Mouse (Mus musculus) intestine, embryonic 14.5 days (tissue): ENCODE measurements around the gene Pde10a. TPM values are rescaled to one million over a fixed set of nuclear protein-coding genes. Genes with fewer than 3 reads are reported as not detected.

Experiments used
- ATAC-seq: fragments of 200-750 bp; cut with Nextera tagmentation; replicated peaks from 2 replicates; pipeline ENCODE4 v1.8.0; 2017; ENCODE audit warnings: low read depth, moderate number of reproducible peaks, moderate TSS enrichment, moderate library complexity; ENCODE audit not compliant: low FRiP score, low TSS enrichment
- DNase-seq: peaks from one replicate; pipeline ENCODE4 v3.0.0-alpha.2; 2018; ENCODE audit warnings: low spot score
- H3K27ac ChIP-seq: fragments of 300-500 bp; sonication (generic); 2 replicates; pipeline ENCODE4 v1.5.1; 2014; ENCODE audit warnings: low read depth, mild to moderate bottlenecking, control low read depth
- H3K27me3 ChIP-seq: fragments of 300-500 bp; sonication (generic); replicated peaks from 2 replicates; pipeline ENCODE4 v1.6.1; 2014; ENCODE audit warnings: low read length, control low read depth; ENCODE audit not compliant: control insufficient read depth, insufficient read depth
- H3K36me3 ChIP-seq: fragments of 300-500 bp; sonication (generic); 2 replicates; pipeline ENCODE4 v1.6.1; 2014; ENCODE audit warnings: low read length, control low read depth; ENCODE audit not compliant: control insufficient read depth, insufficient read depth
- H3K4me1 ChIP-seq: fragments of 300-500 bp; sonication (generic); replicated peaks from 2 replicates; pipeline ENCODE4 v1.6.1; 2014; ENCODE audit warnings: low read length, control low read depth, mixed read lengths; ENCODE audit not compliant: control insufficient read depth, insufficient read depth
- H3K4me2 ChIP-seq: fragments of 300-500 bp; sonication (generic); 2 replicates; pipeline ENCODE4 v1.6.1; 2014; ENCODE audit warnings: low read length
- H3K4me3 ChIP-seq: fragments of 300-500 bp; sonication (generic); 2 replicates; pipeline ENCODE4 v1.5.1; 2014; ENCODE audit warnings: low read depth, low read length, control low read depth, mixed read lengths
- H3K9ac ChIP-seq: fragments of 300-500 bp; sonication (generic); 2 replicates; pipeline ENCODE4 v1.6.1; 2014; ENCODE audit warnings: mild to moderate bottlenecking, low read length
- H3K9me3 ChIP-seq: fragments of 300-500 bp; sonication (generic); 2 replicates; pipeline ENCODE4 v1.6.1; 2016; ENCODE audit warnings: low read length, control low read depth; ENCODE audit not compliant: control insufficient read depth
- WGBS: fragments of 180-500 bp; shearing (Covaris S2); extraction: QIAGEN DNeasy Blood & Tissue Kit; methylation state at CpG from one replicate; pipeline ENCODE4 v1.1.7; 2014; 5-methylcytosine and 5-hydroxymethylcytosine counted together
- polyA plus RNA-seq: library from polyadenylated mRNA; unstranded; fragments of >200 nt; fragmentation: Nextera tagmentation; extraction: Ambion mirVana; gene quantifications from 2 replicates; pipeline ENCODE4 v1.2.1, GENCODE M21; 2014

Gene Pde10a
- polyA plus RNA-seq, 1 experiment from 2014 or later: 1.4 TPM

GRCm38 (mm10) chr17:8580360-8580759 lies 55.2 kb downstream of the Pde10a start:
- Histone ChIP-seq H3K36me3 (no peaks in the 10 kb centered on the region), H3K27me3 (no peaks in the 10 kb centered on the region), H3K4me2 (no peak overlapping the region), H3K27ac (no peak overlapping the region), H3K4me1 (no peaks in the 10 kb centered on the region), H3K9me3 (no peaks in the 10 kb centered on the region), H3K4me3 (no peak overlapping the region), H3K9ac (no peak overlapping the region)
- no peak for ATAC-seq
- 68% methylated on average over 3 of the region's 3 CpGs for WGBS
- no peak for DNase-seq

DNA sequence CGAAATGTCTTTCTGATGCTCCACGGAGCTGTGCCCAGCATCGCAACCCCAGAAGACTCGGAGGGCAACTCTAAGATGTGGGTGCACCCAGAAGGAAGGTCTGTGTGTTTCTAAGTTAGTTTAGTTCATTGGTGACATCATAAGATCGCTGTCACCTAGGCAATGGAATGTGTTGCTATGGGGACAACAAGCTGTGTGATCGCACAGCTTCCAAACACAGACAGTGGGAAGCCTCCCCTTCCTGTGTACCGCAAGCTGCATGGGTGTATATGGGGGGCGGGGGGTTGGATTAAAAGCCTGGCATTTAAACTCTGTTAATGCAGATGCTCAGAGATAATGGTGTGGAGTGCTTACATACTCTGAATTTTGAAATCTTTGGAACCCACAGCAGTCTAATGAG lies 56.4 kb downstream of the Pde10a start:
- no peak for ATAC-seq

GRCm38 (mm10) chr17:8592427-8593277 lies 67.5 kb downstream of the Pde10a start:
- ATAC-seq (peak; percentile 47; the same call in 1 of the 2 replicates), DNase-seq (peak; percentile 89)
- no peak overlapping the region for H3K27ac ChIP-seq
- peak overlapping the region; percentile 40 for H3K4me2 ChIP-seq
- H3K4me3 ChIP-seq: no peak overlapping the region
- 14% methylated on average over 22 of the region's 22 CpGs for WGBS
- no peaks in the 10 kb centered on the region; the same call in 1 of the 2 replicates for H3K27me3 ChIP-seq
- H3K9me3 ChIP-seq: no peaks in the 10 kb centered on the region
- H3K36me3 ChIP-seq: no peaks in the 10 kb centered on the region
- no peak overlapping the region for H3K9ac ChIP-seq
- no peaks in the 10 kb centered on the region for H3K4me1 ChIP-seq

More for the DNA sequence above, 56.4 kb downstream of the Pde10a start:
- 75% methylated on average over 8 of the region's 8 CpGs for WGBS
- no peak overlapping the region for H3K9ac ChIP-seq
- no peaks in the 10 kb centered on the region for H3K4me1 ChIP-seq
- no peaks in the 10 kb centered on the region for H3K36me3 ChIP-seq
- DNase-seq: no peak
- no peak overlapping the region for H3K4me3 ChIP-seq
- H3K4me2 ChIP-seq: no peak overlapping the region
- H3K27me3 ChIP-seq: no peaks in the 10 kb centered on the region
- no peak overlapping the region for H3K27ac ChIP-seq
- no peaks in the 10 kb centered on the region for H3K9me3 ChIP-seq

DNA sequence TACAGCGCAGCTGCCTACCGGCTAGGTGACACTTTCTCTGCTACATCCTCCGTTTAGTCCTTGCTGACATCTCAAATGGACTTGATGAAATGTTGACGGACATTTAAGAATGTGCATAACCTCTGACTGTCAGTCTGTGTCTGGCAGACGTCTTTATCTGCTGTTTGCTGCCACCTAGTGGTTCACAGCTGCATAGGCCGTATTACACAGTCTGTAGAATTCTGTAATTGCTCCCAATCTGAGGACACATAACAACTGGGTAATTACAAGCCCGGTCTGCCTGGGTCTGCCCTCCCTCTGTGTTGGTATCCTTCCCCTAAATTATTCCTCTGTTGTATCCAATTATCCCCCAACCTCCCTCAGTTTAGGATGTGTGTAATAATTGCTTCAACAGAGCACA lies 72.6 kb downstream of the Pde10a start:
- Histone ChIP-seq H3K36me3 (no peaks in the 10 kb centered on the region), H3K27ac (no peak overlapping the region), H3K4me2 (no peak overlapping the region), H3K4me1 (no peaks in the 10 kb centered on the region), H3K9ac (no peak overlapping the region), H3K27me3 (no peaks in the 10 kb centered on the region; the same call in 1 of the 2 replicates), H3K9me3 (no peaks in the 10 kb centered on the region), H3K4me3 (no peak overlapping the region)
- DNase-seq: peak; percentile 79
- 9% methylated on average over 7 of the region's 7 CpGs for whole genome bisulfite sequencing
- no peak for ATAC-seq

GRCm38 (mm10) chr17:8602976-8603375 lies 77.8 kb downstream of the Pde10a start:
- Histone ChIP-seq H3K4me3 (no peak overlapping the region), H3K27ac (no peak overlapping the region), H3K9ac (no peak overlapping the region), H3K9me3 (no peaks in the 10 kb centered on the region), H3K36me3 (no peaks in the 10 kb centered on the region), H3K4me1 (no peaks in the 10 kb centered on the region), H3K27me3 (no peaks in the 10 kb centered on the region), H3K4me2 (no peak overlapping the region)
- ATAC-seq (no peak), DNase-seq (no peak)
- WGBS: 90% methylated on average over 3 of the region's 3 CpGs

DNA sequence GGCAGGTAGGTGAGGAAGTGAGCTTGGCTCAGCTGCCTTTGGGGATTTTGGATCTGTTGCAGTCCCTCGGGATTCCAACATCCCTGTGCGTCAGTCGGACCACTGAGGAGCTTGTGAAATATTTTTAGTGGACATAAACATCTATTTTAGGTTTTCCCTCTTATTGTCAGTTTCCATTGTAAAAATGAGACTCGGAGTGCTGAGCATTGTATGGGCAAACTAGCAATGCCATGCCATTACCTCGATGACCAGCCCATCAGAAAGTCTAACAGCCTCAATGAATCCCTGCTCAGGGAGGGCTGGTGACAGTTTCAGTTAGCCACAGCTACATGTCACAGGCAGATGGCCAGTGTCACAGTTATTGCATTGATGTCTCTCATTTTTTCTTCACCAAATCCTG lies 80.7 kb downstream of the Pde10a start:
- Histone ChIP-seq H3K27me3 (no peaks in the 10 kb centered on the region), H3K9ac (no peak overlapping the region), H3K9me3 (no peaks in the 10 kb centered on the region), H3K4me1 (no peaks in the 10 kb centered on the region), H3K36me3 (no peaks in the 10 kb centered on the region), H3K27ac (no peak overlapping the region), H3K4me2 (no peak overlapping the region), H3K4me3 (no peak overlapping the region)
- ATAC-seq (no peak), DNase-seq (no peak)
- 81% methylated on average over 5 of the region's 5 CpGs for WGBS

- ATAC-seq: no peak
- no peak overlapping the region for H3K4me3 ChIP-seq
- H3K27me3 ChIP-seq: no peaks in the 10 kb centered on the region
- WGBS: 69% methylated on average over 3 of the region's 3 CpGs
- no peaks in the 10 kb centered on the region for H3K9me3 ChIP-seq
- H3K27ac ChIP-seq: no peak overlapping the region
- H3K4me2 ChIP-seq: no peak overlapping the region
- DNase-seq: no peak
- H3K9ac ChIP-seq: no peak overlapping the region
- no peaks in the 10 kb centered on the region for H3K36me3 ChIP-seq
- no peaks in the 10 kb centered on the region for H3K4me1 ChIP-seq
These were observed 81.5 kb downstream of the Pde10a start for GRCm38 (mm10) chr17:8606695-8607094.

DNA sequence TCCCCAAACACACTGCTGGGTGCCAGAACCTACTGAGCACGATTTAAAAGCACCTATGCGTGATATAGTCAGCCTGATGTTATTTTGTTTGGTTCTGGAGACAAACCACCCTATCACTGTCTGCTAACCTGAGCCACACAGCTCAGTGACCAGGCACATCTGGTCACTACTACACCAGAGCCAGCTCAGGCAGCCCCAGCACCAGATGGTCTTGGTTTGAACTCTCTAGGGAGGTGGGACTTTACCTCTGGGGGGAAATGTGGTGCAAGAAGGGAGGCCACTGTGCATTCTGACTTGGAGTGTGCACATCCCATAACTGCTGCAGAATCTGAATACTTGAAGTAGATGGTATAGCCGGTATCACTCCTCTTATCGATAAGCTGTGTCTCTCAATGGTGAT lies 86.7 kb downstream of the Pde10a start:
- no peak overlapping the region for H3K4me2 ChIP-seq
- no peak overlapping the region for H3K27ac ChIP-seq
- H3K36me3 ChIP-seq: no peaks in the 10 kb centered on the region
- ATAC-seq (no peak), DNase-seq (no peak)
- 76% methylated on average over 4 of the region's 4 CpGs for WGBS
- H3K9me3 ChIP-seq: no peaks in the 10 kb centered on the region
- no peaks in the 10 kb centered on the region for H3K4me1 ChIP-seq
- H3K9ac ChIP-seq: no peak overlapping the region
- H3K27me3 ChIP-seq: no peaks in the 10 kb centered on the region
- no peak overlapping the region for H3K4me3 ChIP-seq
